Mouse (Mus musculus) liver, embryonic 13.5 days (tissue): ENCODE data around the gene Adgrb2. TPM values are rescaled to one million over a fixed set of nuclear protein-coding genes. Genes with fewer than 3 reads are reported as not detected.

Source experiments
- ATAC-seq: fragments of 200-750 bp; cut with Nextera tagmentation; 2 replicates; pipeline ENCODE4 v1.8.0; 2017; ENCODE audit warnings: low read depth, mild to moderate bottlenecking, moderate number of reproducible peaks, moderate library complexity
- DNase-seq: peaks from one replicate; pipeline ENCODE4 v3.0.0; 2022
- H3K27ac ChIP-seq: fragments of 300-500 bp; sonication (generic); 2 replicates; pipeline ENCODE4 v1.5.1; 2015; ENCODE audit warnings: moderate library complexity, mild to moderate bottlenecking, inconsistent platforms
- H3K27me3 ChIP-seq: fragments of 300-500 bp; sonication (generic); 2 replicates; pipeline ENCODE4 v1.6.1; 2015; ENCODE audit warnings: mild to moderate bottlenecking, inconsistent platforms
- H3K36me3 ChIP-seq: fragments of 300-500 bp; sonication (generic); 2 replicates; pipeline ENCODE4 v1.6.1; 2015; ENCODE audit warnings: mild to moderate bottlenecking, inconsistent platforms
- H3K4me1 ChIP-seq: fragments of 300-500 bp; sonication (generic); replicated peaks from 2 replicates; pipeline ENCODE4 v1.6.1; 2015; ENCODE audit warnings: inconsistent platforms
- H3K4me2 ChIP-seq: fragments of 300-500 bp; sonication (generic); 2 replicates; pipeline ENCODE4 v1.6.1; 2015; ENCODE audit warnings: inconsistent platforms, mild to moderate bottlenecking, moderate library complexity
- H3K4me3 ChIP-seq: fragments of 300-500 bp; sonication (generic); replicated peaks from 2 replicates; pipeline ENCODE4 v1.5.1; 2015; ENCODE audit warnings: mild to moderate bottlenecking, inconsistent platforms
- H3K9ac ChIP-seq: fragments of 300-500 bp; sonication (generic); 2 replicates; pipeline ENCODE4 v1.6.1; 2015; ENCODE audit warnings: mild to moderate bottlenecking, inconsistent platforms
- H3K9me3 ChIP-seq: fragments of 300-500 bp; sonication (generic); replicated peaks from 2 replicates; pipeline ENCODE4 v1.6.1; 2016; ENCODE audit warnings: inconsistent platforms
- WGBS: fragments of 180-500 bp; shearing (Covaris S2); methylation state at CpG from one replicate; pipeline ENCODE4 v1.1.7; 2015; ENCODE audit not compliant: insufficient replicate concordance; 5-methylcytosine and 5-hydroxymethylcytosine counted together
- polyA plus RNA-seq: library from polyadenylated mRNA; unstranded; fragments of >200 nt; fragmentation: Nextera tagmentation; extraction: Ambion mirVana; gene quantifications from 2 replicates; pipeline ENCODE4 v1.2.1, GENCODE M21; 2015

The Adgrb2 gene
- polyA plus RNA-seq, 1 experiment from 2014 or later, result 0.03 TPM

DNA sequence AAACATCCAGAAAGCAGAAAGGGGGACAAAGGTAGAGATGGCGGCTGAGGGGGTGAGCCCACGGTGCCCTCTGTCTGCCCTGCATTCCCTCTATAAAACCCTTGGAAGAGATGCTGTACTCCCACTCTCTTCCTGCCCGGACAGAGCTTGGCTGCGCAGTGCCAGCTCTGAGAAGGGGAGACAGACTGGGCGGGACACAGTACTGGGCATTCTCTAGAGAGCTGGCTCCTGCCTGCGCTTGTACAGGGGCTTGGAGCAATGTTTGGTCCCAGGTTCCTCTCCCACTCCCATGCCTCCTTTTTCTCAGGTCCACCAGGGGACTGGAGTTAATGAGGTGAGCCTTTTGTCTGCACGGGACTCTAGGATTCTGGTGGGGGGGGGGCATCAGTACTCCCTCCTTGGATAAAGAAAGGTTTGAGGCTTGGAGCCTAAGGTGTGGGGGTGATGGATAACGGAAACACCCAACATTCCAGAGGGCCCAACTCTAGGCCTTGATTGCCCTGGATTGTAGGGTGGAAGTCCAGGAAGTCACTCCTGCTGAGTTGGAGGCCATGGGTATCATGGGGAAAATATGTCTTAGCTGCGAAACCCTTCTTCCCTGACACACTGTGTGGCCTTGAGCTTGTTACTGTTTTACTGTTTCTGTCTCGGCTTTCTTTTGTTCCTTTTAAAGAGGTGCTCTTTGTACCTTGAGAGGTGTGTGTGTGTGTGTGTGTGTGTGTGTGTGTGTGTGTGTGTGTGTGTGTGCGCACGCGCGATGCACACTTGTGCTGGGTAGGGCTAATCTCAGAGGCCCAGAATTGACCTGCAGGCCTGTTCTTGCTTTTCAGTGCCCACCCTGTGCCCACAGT lies 70.7 kb downstream of the Adgrb2 start:
- no peak for DNase-seq
- H3K4me2 ChIP-seq, result no peak overlapping the region
- no peak overlapping the region for H3K27ac ChIP-seq
- no peaks in the 10 kb centered on the region; the same call in 1 of the 2 replicates for H3K4me1 ChIP-seq
- H3K9me3 ChIP-seq, result no peaks in the 10 kb centered on the region
- no peak overlapping the region for H3K4me3 ChIP-seq
- 65% methylated on average over 11 of the region's 14 CpGs for WGBS
- no peak for ATAC-seq
- H3K9ac ChIP-seq, result no peak overlapping the region
- H3K27me3 ChIP-seq, result no peaks in the 10 kb centered on the region
- no peaks in the 10 kb centered on the region for H3K36me3 ChIP-seq

DNA sequence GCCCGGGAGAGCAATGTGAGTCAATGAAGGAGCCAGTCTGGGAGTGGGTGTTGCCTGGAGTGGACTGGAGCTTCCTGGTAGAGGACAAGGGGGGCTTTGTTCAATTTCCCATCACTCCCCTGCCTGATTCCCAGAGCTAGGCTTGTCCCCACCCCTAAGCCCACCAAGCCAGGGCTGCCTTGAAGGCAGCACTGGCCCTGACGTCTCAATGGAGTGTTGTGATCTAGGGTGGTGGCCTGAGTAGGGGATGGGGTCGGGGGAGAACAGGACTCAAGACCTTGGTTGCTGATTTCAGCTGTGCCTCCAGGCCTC lies 71.3 kb downstream of the Adgrb2 start:
- ATAC-seq (no peak), DNase-seq (no peak)
- Histone ChIP-seq H3K4me2 (no peak overlapping the region), H3K9me3 (no peaks in the 10 kb centered on the region), H3K27me3 (no peaks in the 10 kb centered on the region), H3K27ac (no peak overlapping the region), H3K9ac (no peak overlapping the region), H3K36me3 (no peaks in the 10 kb centered on the region), H3K4me1 (no peaks in the 10 kb centered on the region; the same call in 1 of the 2 replicates), H3K4me3 (no peak overlapping the region)
- WGBS, result 38% methylated on average over 3 of the region's 3 CpGs

DNA sequence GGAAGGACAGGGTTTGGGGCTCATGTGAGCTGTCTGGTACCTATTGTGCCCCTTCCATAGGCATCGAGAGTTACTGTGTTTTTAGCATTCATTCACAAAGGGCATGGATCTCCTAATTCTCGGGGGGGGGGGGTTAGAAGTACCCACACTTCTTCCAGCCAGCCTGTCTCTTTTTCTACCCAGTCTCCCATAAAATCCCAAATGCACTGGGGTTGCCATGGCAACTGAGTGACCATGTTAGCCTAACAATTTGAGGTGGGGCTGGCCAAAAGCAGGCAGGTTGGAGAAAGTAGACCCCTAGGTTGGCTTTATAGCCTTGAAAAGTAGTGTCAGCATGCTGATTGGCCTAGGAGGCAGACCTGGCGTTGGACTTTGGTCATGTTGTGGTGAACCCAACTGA lies 71.8 kb downstream of the Adgrb2 start:
- Histone ChIP-seq H3K4me2 (no peak overlapping the region), H3K36me3 (no peaks in the 10 kb centered on the region), H3K4me1 (no peaks in the 10 kb centered on the region; the same call in 1 of the 2 replicates), H3K27ac (no peak overlapping the region), H3K9ac (no peak overlapping the region), H3K9me3 (no peaks in the 10 kb centered on the region), H3K4me3 (no peak overlapping the region), H3K27me3 (no peaks in the 10 kb centered on the region)
- WGBS, result 45% methylated on average over 3 of the region's 3 CpGs
- ATAC-seq (no peak), DNase-seq (no peak)

DNA sequence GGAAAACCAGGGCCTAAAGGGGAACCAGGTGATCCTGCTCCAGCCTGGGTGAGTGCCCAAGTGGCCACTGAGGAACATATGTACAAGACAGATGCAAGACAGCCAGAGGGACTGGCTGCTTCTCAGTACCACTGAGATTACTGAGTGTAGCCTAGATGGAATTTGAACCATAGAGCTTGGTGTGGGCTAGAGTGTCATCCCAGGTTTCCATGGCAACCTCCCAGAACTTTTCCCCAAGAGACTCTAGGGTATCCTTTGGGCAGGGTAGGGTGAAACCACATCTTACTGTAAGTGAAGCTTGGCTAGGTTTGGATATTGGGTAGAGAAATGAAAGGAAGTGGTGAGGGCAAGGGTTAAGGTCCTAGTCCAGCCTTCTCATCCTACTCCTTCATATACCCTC lies 76.3 kb downstream of the Adgrb2 start:
- Histone ChIP-seq H3K27me3 (no peaks in the 10 kb centered on the region), H3K9me3 (no peaks in the 10 kb centered on the region), H3K9ac (no peak overlapping the region), H3K27ac (no peak overlapping the region), H3K4me3 (no peak overlapping the region), H3K4me1 (no peaks in the 10 kb centered on the region; the same call in 1 of the 2 replicates), H3K4me2 (no peak overlapping the region), H3K36me3 (no peaks in the 10 kb centered on the region)
- DNase-seq (no peak), ATAC-seq (no peak)

DNA sequence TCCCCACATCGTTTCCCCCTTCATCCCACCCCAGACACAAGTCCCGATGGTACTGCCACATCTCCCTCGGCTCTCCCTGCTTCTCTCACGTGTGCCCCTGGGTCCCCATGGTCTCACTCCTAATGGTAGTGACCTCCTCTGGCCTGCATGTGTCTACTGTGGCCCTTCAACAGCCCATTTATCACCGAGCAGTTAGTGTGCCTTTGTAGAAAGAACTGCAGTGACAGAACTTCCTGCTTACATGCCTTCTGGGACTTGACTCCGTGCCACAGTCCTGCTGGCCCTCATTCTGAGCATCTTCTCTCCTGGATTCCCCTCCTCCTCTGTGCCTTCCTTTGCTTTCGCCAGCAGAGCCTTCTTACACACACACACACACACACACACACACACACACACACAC lies 78.5 kb downstream of the Adgrb2 start:
- no peaks in the 10 kb centered on the region for H3K27me3 ChIP-seq
- DNase-seq, result no peak
- no peak for ATAC-seq
- H3K27ac ChIP-seq, result no peak overlapping the region
- no peak overlapping the region for H3K4me3 ChIP-seq
- no peaks in the 10 kb centered on the region; the same call in 1 of the 2 replicates for H3K4me1 ChIP-seq
- no peak overlapping the region for H3K9ac ChIP-seq
- no peak overlapping the region for H3K4me2 ChIP-seq
- no peaks in the 10 kb centered on the region for H3K9me3 ChIP-seq
- no peaks in the 10 kb centered on the region for H3K36me3 ChIP-seq
- 46% methylated on average over 6 of the region's 7 CpGs for WGBS

DNA sequence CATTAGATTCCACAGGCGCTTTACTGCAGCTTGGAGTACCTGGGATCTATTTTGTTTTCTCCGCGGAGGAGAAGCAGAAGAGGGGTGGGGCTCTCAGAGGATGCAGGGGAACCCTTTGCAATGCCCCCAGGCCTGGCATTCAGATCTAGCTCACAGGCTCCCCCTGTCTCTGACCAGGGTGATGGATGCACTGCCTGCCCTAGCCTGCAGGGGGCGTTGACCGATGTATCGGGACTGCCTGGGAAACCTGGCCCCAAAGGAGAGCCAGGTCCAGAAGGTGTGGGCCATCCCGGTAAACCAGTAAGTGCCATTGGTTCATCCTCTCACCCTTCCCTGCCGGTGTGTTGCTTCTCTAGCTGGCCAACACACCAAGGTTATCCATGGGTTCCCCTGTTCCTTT lies 82.1 kb downstream of the Adgrb2 start:
- no peak overlapping the region for H3K27ac ChIP-seq
- H3K27me3 ChIP-seq, result no peaks in the 10 kb centered on the region
- H3K36me3 ChIP-seq, result no peaks in the 10 kb centered on the region
- DNase-seq, result no peak
- H3K9ac ChIP-seq, result no peak overlapping the region
- no peak overlapping the region for H3K4me3 ChIP-seq
- no peak for ATAC-seq
- WGBS, result 11% methylated on average over 8 of the region's 8 CpGs
- no peak overlapping the region for H3K4me2 ChIP-seq
- no peaks in the 10 kb centered on the region for H3K9me3 ChIP-seq
- no peaks in the 10 kb centered on the region for H3K4me1 ChIP-seq

DNA sequence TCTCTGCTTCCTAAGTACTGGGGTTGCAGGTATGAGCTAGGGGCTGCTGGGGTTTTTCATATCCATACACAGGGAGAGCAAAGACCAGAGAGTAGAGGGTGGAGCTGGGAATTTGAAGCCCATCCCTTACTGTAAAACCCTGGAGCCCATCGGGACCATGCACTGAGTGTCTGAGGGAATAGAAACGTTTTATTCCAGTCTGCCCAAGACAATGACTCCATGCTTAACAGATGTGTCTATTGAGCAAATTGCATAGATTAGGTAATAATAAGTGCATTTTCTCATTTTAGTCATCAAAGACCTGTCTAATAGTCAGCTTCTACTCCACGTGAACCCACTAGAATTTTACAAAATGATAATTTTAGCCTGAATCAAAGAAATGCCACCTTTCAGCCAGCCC lies 85.9 kb downstream of the Adgrb2 start:
- Histone ChIP-seq H3K4me1 (no peaks in the 10 kb centered on the region), H3K27me3 (no peaks in the 10 kb centered on the region), H3K4me3 (no peak overlapping the region), H3K9me3 (no peaks in the 10 kb centered on the region), H3K4me2 (no peak overlapping the region), H3K9ac (no peak overlapping the region), H3K27ac (no peak overlapping the region), H3K36me3 (no peaks in the 10 kb centered on the region)
- DNase-seq (no peak), ATAC-seq (no peak)
- WGBS, result 48% methylated on average over 3 of the region's 3 CpGs

DNA sequence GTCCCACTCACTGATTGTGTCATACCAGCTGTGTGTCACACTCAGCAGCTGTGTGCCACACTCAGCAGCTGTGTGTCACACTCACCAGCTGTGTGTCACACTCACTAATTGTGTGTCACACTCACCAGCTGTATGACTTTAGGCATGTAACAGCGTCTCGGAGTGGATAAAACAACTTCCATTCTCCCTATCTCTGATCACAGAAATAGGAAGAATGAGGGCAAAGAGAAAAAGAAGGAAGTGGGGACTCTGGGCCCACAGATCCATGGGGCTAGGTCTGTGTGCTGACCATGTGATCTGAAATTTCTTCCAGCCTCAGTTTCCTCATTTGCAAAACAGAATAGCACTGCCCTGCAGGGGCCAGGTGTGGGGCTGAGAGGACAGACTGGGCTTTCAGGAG lies 87.1 kb downstream of the Adgrb2 start:
- Histone ChIP-seq H3K36me3 (no peaks in the 10 kb centered on the region), H3K9ac (no peak overlapping the region), H3K4me1 (no peaks in the 10 kb centered on the region), H3K9me3 (no peaks in the 10 kb centered on the region), H3K4me3 (no peak overlapping the region), H3K27ac (no peak overlapping the region), H3K4me2 (no peak overlapping the region), H3K27me3 (peaks cover 7% of the 10 kb centered on the region; the same call in 1 of the 2 replicates)
- DNase-seq (no peak), ATAC-seq (no peak)
- 39% methylated on average over 2 of the region's 2 CpGs for WGBS

Other genes with a start within 250 kb of the Adgrb2 start
- gene Khdrbs1, start 242.6 kb upstream of the Adgrb2 start, polyA plus RNA-seq, result 37.6 and 41.5 TPM in 2 replicates
- gene Ptp4a2, start 173.7 kb upstream of the Adgrb2 start, polyA plus RNA-seq, result 236 and 269 TPM in 2 replicates
- gene Spocd1, start 55.6 kb upstream of the Adgrb2 start, polyA plus RNA-seq, result not detected in 2 replicates
- 3.1 and 3.3 TPM in 2 replicates for gene Col16a1, start 63.0 kb downstream of the Adgrb2 start, polyA plus RNA-seq
- 41.0 and 41.3 TPM in 2 replicates for gene Pef1, start 117.7 kb downstream of the Adgrb2 start, polyA plus RNA-seq
- gene Hcrtr1, start 154.5 kb downstream of the Adgrb2 start, polyA plus RNA-seq, result 0.05 TPM in 1 of 2 replicates, not detected in the other
- 32.9 and 34.6 TPM in 2 replicates for gene Tinagl1, start 190.3 kb downstream of the Adgrb2 start, polyA plus RNA-seq
- not detected in 2 replicates for gene Gm853, start 237.5 kb downstream of the Adgrb2 start, polyA plus RNA-seq